Mouse (Mus musculus): ENCODE results near the gene Nmnat2.

The Nmnat2 gene

GRCm38 (mm10) chr1:153021034-153021638, 66.3 kb downstream of the Nmnat2 start:
- no peak for DNase-seq

- no peak for DNase-seq
Measured at GRCm38 (mm10) chr1:153023018-153023417, 68.2 kb downstream of the Nmnat2 start.

- DNase-seq: no peak
Measured at GRCm38 (mm10) chr1:153023875-153024274, 69.1 kb downstream of the Nmnat2 start.

GRCm38 (mm10) chr1:153024453-153024852, 69.7 kb downstream of the Nmnat2 start:
- no peak for DNase-seq

GRCm38 (mm10) chr1:153031345-153031744, 76.6 kb downstream of the Nmnat2 start:
- no peak for DNase-seq

DNA sequence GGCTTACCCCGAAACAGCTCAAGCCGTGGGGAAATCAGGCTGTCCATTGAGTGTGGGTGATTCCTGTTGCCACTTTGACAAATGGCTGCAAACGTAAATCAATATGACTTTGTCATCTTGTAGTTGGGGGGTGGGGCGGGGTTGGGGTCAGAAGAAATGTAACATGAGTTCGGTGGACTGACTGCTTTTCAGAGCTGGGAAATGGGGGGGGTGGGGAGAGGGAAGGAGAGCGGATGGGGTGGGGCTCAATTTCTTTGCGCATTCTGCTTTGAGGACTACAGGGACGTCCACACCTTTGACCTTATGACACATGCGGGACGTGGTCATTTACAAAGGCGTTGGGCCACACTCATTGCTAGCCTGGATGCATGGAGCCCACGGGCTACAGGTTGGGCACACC, 77.2 kb downstream of the Nmnat2 start:
- DNase-seq: no peak

- no peak for DNase-seq
Measured at GRCm38 (mm10) chr1:153033145-153033908, 78.5 kb downstream of the Nmnat2 start.

GRCm38 (mm10) chr1:153034064-153034463, 79.3 kb downstream of the Nmnat2 start:
- no peak for DNase-seq

- peak; percentile 78 to 84 for DNase-seq
Measured at GRCm38 (mm10) chr1:153035328-153035944, 80.6 kb downstream of the Nmnat2 start.

- DNase-seq: no peak
Measured at GRCm38 (mm10) chr1:153037353-153038345, 82.9 kb downstream of the Nmnat2 start.

DNA sequence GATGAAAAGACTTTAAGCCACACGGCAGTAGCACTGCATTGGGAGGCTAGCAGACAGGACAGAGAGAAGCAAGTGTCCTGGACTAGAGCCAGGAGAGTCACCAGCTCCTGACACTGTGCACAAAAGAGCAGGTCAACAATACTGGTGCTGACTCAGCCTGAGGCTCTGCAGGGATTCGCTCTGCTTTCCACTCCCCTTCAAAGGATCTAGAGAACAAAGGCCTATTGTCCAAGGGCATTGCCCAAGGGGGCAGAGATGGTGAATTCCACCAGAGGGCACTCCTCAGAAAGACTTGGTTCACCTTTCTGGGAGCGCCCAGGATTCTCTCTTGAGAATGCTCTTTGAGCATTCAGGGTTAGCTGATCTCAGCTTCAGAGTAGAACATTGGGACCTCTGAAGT, 85.3 kb downstream of the Nmnat2 start:
- DNase-seq: peak; percentile 54 to 67

DNA sequence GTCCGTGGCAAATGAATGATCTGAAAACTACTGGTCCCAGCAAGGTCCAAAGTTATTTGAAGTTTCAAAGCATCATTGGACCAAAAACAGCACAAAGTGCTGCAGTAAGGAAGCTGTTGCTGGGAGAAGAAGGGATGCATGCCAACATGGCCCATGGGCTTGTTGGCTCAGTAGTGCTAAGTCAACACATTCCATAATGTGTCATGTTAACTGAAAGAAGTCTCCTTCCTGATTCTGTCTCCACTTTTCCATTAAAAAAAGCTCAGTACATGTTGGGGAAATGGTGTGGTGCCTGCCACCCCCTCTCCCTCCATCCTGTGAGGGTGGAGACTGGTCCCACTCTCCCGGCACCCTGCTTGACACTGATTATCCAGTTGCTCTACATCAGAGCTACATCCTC, 86.3 kb downstream of the Nmnat2 start:
- no peak for DNase-seq

DNA sequence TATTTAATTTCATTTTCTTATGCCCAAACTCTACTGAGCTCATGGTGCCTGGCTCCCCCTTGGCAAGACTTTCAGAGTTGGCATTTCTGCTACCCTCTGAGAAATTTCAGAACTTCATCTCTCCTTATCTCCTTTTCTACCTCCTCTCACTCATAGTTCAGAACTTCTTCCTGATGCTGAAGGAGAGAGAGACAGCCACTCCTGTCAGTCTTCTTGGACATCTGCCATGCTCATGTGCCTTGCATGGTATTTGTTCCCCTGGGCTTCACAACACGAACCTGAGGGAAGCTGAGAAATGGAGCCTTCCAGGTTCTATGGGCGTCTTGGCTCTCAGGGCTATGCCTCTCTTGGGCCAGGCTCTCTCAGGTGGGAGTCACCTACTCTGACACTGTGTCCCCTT, 87.5 kb downstream of the Nmnat2 start:
- DNase-seq: no peak

- no peak for DNase-seq
Measured at GRCm38 (mm10) chr1:153043332-153043731, 88.5 kb downstream of the Nmnat2 start.

GRCm38 (mm10) chr1:153045368-153045767, 90.6 kb downstream of the Nmnat2 start:
- peak; percentile 53 to 66 for DNase-seq

- peak; percentile 62 to 68 for DNase-seq
Measured at GRCm38 (mm10) chr1:153048147-153048878, 93.5 kb downstream of the Nmnat2 start.

DNA sequence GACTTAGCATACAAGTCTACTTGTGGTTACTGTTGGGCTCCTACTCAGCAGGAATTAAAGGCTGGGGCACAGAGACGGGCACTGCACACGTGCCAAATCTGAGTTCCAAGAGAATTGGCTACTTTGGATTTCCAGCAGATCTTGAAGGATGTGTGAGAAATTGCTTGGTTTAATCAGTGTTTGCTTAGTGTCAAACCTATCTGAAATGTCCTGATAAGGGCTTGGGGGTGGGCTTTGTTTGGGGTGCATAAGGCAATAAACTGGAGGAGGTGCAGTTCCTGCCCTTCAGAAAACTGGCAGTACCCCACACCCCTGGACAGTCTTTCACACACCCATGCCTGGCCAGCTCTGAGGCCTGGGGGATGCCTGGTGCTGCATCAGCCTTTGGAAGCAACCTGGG, 94.7 kb downstream of the Nmnat2 start:
- DNase-seq: no peak

DNA sequence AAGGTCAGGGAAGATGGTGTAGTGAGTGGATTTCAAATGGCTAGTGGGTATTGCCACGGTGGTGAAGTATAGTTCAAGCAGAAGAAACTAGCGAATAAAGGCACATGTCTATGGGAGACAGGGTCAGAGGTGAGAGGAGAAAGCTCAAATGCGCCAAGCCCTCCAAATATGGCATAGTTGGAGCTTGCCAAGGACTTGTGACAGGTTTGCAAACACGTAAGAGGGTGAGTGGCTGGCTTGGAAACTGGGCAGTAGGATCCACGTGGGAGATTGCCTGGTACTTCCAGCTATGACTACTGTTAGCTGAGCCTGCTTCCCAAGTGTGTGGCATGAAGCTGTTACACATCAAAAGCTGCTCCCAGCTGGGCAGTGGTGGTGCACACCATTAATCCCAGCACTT, 96.7 kb downstream of the Nmnat2 start:
- DNase-seq: no peak

DNA sequence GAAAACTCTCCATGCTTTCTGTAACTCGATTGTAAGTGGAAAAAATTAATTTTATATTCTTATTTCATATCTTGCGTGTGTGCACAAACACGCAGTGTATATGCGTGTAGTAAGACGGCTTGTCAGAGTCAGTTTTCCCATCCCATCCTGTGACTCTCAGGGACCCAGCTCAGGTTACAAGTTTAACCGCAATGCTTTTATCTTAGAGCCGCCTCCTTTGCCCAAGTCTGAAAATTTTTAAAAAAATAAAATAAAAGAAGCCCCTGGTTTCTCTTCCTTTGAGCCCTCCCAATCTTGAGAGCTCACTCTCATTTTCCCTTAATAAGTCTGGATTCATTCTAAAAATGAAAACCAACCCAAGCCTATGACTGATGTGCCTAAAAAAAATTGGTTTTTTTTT, 98.8 kb downstream of the Nmnat2 start:
- no peak for DNase-seq

DNA sequence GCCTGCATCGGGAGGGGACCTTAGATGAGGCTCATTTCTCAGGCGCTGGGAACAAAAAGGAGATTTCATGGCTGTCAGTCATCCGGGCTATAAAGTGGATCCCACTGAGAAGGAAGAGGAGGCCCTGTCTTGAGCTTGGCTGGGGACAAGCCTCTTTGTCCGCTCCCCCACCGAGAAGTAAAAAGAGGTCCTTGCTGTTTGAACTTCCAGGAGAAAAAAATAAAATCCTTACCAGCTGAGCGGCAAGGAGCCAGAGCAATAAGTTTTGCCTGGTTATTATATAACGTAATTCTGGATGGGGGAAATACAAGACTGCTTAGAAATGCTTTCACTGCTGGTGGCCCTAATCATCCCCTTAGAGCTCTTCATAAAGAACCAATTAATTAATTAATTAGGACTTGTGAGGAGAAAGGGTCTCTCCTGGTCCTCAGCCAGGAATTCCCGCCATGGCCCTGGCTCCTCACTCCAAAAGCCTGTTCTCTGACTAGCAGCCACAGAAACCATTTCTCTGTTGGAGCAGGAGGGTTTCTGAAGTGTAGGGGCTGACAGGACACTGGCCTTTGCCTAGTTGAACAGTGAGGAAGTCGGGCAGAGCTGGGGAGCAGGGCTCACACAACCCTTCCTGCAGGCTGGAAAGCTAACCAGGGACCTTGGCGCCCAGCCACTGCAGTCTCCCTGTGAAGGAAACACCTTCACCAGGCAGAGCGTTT, 99.5 kb downstream of the Nmnat2 start:
- peak; percentile 81 to 84 for DNase-seq

- DNase-seq: peak; percentile 62 to 64
Measured at GRCm38 (mm10) chr1:153058290-153058689, 103.5 kb downstream of the Nmnat2 start.

All from cerebellum, postnatal 36 days (tissue).